Mouse (Mus musculus) intestine, embryonic 15.5 days (tissue): ENCODE results near the gene Slc39a11. TPM values are rescaled to one million over a fixed set of nuclear protein-coding genes. Genes with fewer than 3 reads are reported as not detected.
A peak's percentile ranks its signal among the peaks of the same experiment; 100 is the strongest.
"Not testable (repeated sequence)": the region's sequence is repeated elsewhere in the genome, so short reads cannot be mapped to it uniquely, and the experiment has no call there.

ENCODE experiments used
- ATAC-seq: fragments of 200-750 bp; cut with Nextera tagmentation; 2 replicates; pipeline ENCODE4 v1.8.0; 2017; ENCODE audit warnings: moderate TSS enrichment, moderate library complexity
- H3K27ac ChIP-seq: fragments of 300-500 bp; sonication (generic); 2 replicates; pipeline ENCODE4 v1.5.1; 2015; ENCODE audit warnings: mild to moderate bottlenecking, inconsistent platforms
- H3K27me3 ChIP-seq: fragments of 300-500 bp; sonication (generic); replicated peaks from 2 replicates; pipeline ENCODE4 v1.6.1; 2015; ENCODE audit warnings: inconsistent platforms
- H3K36me3 ChIP-seq: fragments of 300-500 bp; sonication (generic); 2 replicates; pipeline ENCODE4 v1.6.1; 2015; ENCODE audit warnings: inconsistent platforms
- H3K4me1 ChIP-seq: fragments of 300-500 bp; sonication (generic); replicated peaks from 2 replicates; pipeline ENCODE4 v1.6.1; 2015; ENCODE audit warnings: inconsistent platforms
- H3K4me2 ChIP-seq: fragments of 300-500 bp; sonication (generic); replicated peaks from 2 replicates; pipeline ENCODE4 v1.6.1; 2015; ENCODE audit warnings: mild to moderate bottlenecking, inconsistent platforms
- H3K4me3 ChIP-seq: fragments of 300-500 bp; sonication (generic); replicated peaks from 2 replicates; pipeline ENCODE4 v1.5.1; 2015; ENCODE audit warnings: inconsistent platforms
- H3K9ac ChIP-seq: fragments of 300-500 bp; sonication (generic); 2 replicates; pipeline ENCODE4 v1.6.1; 2015; ENCODE audit warnings: inconsistent platforms
- H3K9me3 ChIP-seq: fragments of 300-500 bp; sonication (generic); 2 replicates; pipeline ENCODE4 v1.6.1; 2016; ENCODE audit warnings: inconsistent platforms
- WGBS: fragments of 180-500 bp; shearing (Covaris S2); methylation state at CpG from one replicate; pipeline ENCODE4 v1.1.7; 2015; 5-methylcytosine and 5-hydroxymethylcytosine counted together
- polyA plus RNA-seq: library from polyadenylated mRNA; unstranded; fragments of >200 nt; fragmentation: Nextera tagmentation; extraction: Ambion mirVana; gene quantifications from 2 replicates; pipeline ENCODE4 v1.2.1, GENCODE M21; 2015

Slc39a11 gene
- polyA plus RNA-seq, 1 experiment from 2014 or later, result 40.8 TPM

DNA sequence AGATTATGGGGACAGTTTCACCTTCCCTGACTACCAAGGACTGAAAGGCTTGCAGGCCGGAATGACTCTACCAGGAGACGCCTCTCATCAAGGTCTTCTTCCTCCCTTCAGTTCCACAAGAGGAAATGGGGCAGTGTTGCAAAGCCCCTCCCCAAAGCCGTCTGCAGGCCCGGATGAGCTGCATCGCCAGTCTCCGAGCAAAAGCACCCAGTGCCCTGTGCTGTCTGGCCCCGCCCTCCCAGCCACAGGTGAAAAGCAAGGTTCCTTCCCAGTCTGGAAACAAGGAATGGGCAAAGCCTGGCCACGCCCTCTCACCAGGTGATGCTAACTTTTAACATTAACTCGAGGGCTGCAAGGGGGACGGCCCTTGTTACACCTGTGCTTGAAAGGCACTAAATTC is 16.8 kb upstream of the Slc39a11 start:
- peaks cover 17% of the 10 kb centered on the region for H3K4me1 ChIP-seq
- H3K4me2 ChIP-seq, result peak overlapping the region; percentile 34
- no peak overlapping the region for H3K9ac ChIP-seq
- 32% methylated on average over 10 of the region's 10 CpGs for WGBS
- peak overlapping the region; percentile 72 for H3K27ac ChIP-seq
- H3K4me3 ChIP-seq, result no peak overlapping the region
- H3K27me3 ChIP-seq, result no peaks in the 10 kb centered on the region
- peak; percentile 81 for ATAC-seq
- no peaks in the 10 kb centered on the region for H3K9me3 ChIP-seq
- peaks cover 12% of the 10 kb centered on the region for H3K36me3 ChIP-seq

DNA sequence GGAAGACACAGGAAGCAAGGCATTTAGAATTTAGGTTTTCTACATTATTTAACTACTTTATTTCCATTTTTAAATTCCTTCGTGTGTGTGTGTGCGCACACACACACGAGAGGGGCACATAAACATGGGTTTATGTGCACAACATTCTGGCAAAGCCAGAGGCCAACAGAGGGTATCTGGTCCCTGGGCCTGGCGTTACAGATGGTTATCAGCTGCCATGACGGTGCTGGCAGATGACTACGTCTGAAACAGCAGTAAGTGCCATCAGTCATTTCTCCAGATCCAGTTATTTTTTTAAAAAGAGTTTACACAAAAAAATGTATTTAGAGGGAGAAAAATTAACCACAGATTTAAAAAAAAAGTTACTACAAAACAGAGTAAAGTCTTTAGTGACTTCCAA is 16.3 kb upstream of the Slc39a11 start:
- H3K9ac ChIP-seq, result no peak overlapping the region
- 60% methylated on average over 6 of the region's 6 CpGs for WGBS
- H3K4me3 ChIP-seq, result no peak overlapping the region
- peaks cover 17% of the 10 kb centered on the region for H3K4me1 ChIP-seq
- no peaks in the 10 kb centered on the region for H3K27me3 ChIP-seq
- no peak for ATAC-seq
- H3K27ac ChIP-seq, result peak overlapping the region; percentile 72; the same call in 1 of the 2 replicates
- H3K9me3 ChIP-seq, result no peaks in the 10 kb centered on the region
- no peak overlapping the region for H3K4me2 ChIP-seq
- H3K36me3 ChIP-seq, result peaks cover 13% of the 10 kb centered on the region

DNA sequence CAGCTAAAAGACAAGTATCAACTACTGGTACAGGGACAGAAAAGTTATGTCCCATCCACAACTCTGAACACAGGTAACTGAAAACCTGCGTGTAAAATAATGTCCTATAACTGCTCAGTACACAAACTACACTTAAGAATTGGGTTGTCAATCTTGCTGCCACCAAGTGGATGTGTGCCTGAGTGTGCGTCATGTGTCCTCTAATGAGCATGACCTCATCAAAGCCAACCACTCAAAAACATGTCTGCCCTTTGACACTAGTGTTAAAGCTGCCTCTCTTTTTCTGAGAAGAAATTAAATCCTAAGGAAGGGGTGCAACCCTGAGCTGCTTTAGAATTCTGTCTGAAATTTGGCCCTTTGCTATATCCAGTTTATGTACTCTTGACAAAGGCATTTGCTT is 14.4 kb upstream of the Slc39a11 start:
- WGBS, result 87% methylated on average over 2 of the region's 2 CpGs
- H3K9ac ChIP-seq, result no peak overlapping the region
- H3K4me3 ChIP-seq, result no peak overlapping the region
- no peak overlapping the region for H3K4me2 ChIP-seq
- peaks cover 17% of the 10 kb centered on the region for H3K4me1 ChIP-seq
- no peaks in the 10 kb centered on the region for H3K9me3 ChIP-seq
- no peak for ATAC-seq
- H3K36me3 ChIP-seq, result peaks cover 22% of the 10 kb centered on the region
- H3K27ac ChIP-seq, result no peak overlapping the region
- H3K27me3 ChIP-seq, result no peaks in the 10 kb centered on the region

- peaks cover 41% of the 10 kb centered on the region for H3K36me3 ChIP-seq
- peaks cover 4% of the 10 kb centered on the region for H3K4me1 ChIP-seq
- no peak overlapping the region for H3K4me2 ChIP-seq
- H3K4me3 ChIP-seq, result no peak overlapping the region
- H3K9me3 ChIP-seq, result no peaks in the 10 kb centered on the region
- WGBS, result 88% methylated on average over 18 of the region's 18 CpGs
- no peaks in the 10 kb centered on the region for H3K27me3 ChIP-seq
- no peak overlapping the region for H3K9ac ChIP-seq
- H3K27ac ChIP-seq, result no peak overlapping the region
- ATAC-seq, result no peak
These were observed 12.0 kb upstream of the Slc39a11 start for GRCm38 (mm10) chr11:113661835-113662351.

DNA sequence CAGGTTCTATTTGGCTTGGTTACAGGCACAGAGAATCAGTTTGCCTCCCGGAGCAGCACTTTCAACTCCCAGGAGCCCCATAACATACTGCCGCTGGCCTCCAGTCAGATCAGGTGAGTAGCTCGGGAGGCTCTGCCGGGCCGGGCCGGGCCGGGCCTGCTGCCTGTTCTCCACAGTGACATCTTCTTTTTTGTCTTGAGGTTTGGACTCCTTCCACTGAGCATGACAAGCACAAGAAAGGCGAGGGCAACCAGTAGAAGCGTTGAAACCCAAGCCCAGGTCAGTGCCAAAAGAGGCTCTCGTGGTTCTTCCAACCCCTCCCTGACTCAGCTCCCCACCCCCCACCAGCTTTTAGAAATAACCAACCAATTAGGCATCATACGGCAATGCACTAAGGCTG is 11.1 kb upstream of the Slc39a11 start:
- no peak overlapping the region for H3K9ac ChIP-seq
- H3K4me3 ChIP-seq, result no peak overlapping the region
- H3K4me2 ChIP-seq, result no peak overlapping the region
- H3K36me3 ChIP-seq, result peaks cover 51% of the 10 kb centered on the region
- no peaks in the 10 kb centered on the region for H3K9me3 ChIP-seq
- H3K4me1 ChIP-seq, result no peaks in the 10 kb centered on the region
- H3K27me3 ChIP-seq, result no peaks in the 10 kb centered on the region
- WGBS, result 94% methylated on average over 11 of the region's 11 CpGs
- no peak for ATAC-seq
- no peak overlapping the region for H3K27ac ChIP-seq

- ATAC-seq, result not testable (repeated sequence)
These were observed 10.3 kb upstream of the Slc39a11 start for GRCm38 (mm10) chr11:113660213-113660612.

GRCm38 (mm10) chr11:113658763-113659162 is 8.9 kb upstream of the Slc39a11 start:
- H3K9ac ChIP-seq, result no peak overlapping the region
- WGBS, result 72% methylated on average over 4 of the region's 4 CpGs
- no peaks in the 10 kb centered on the region for H3K9me3 ChIP-seq
- no peak overlapping the region for H3K27ac ChIP-seq
- no peak overlapping the region for H3K4me2 ChIP-seq
- H3K36me3 ChIP-seq, result peaks cover 60% of the 10 kb centered on the region
- no peak overlapping the region for H3K4me3 ChIP-seq
- no peaks in the 10 kb centered on the region for H3K4me1 ChIP-seq
- no peaks in the 10 kb centered on the region for H3K27me3 ChIP-seq
- no peak for ATAC-seq

More at GRCm38 (mm10) chr11:113660213-113660612, 10.3 kb upstream of the Slc39a11 start:
- not testable (repeated sequence) for H3K4me3 ChIP-seq, H3K27me3 ChIP-seq, H3K4me2 ChIP-seq, H3K9ac ChIP-seq, H3K4me1 ChIP-seq, H3K9me3 ChIP-seq, H3K27ac ChIP-seq
- WGBS, result 95% methylated on average over 3 of the region's 3 CpGs
- H3K36me3 ChIP-seq, result peaks cover 54% of the 10 kb centered on the region

DNA sequence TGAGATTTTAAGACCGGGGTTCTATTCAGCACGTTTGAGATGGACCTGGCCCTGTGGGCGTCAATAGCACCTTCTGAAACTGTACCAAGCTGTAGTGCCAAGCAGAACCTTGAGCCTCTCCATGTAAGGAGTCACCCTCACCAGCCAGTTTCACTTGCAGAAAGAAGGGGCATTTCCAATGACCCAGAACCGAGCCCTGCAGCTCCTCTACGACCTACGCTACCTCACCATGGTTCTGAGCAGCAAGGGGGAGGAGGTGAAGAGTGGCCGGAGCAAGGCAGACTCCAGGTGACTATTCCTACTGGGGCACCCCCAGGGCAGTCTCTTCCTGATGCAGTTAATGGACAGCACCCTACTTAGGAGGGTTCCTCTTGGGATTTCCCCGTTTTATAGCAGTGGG is 8.4 kb upstream of the Slc39a11 start:
- Histone ChIP-seq H3K4me3 (no peak overlapping the region), H3K9me3 (no peaks in the 10 kb centered on the region), H3K9ac (no peak overlapping the region), H3K27ac (no peak overlapping the region), H3K4me2 (no peak overlapping the region), H3K27me3 (no peaks in the 10 kb centered on the region), H3K36me3 (peaks cover 64% of the 10 kb centered on the region), H3K4me1 (no peaks in the 10 kb centered on the region)
- 85% methylated on average over 8 of the region's 8 CpGs for WGBS
- ATAC-seq, result no peak

- Histone ChIP-seq H3K4me1 (no peaks in the 10 kb centered on the region), H3K36me3 (peaks cover 72% of the 10 kb centered on the region), H3K9me3 (no peaks in the 10 kb centered on the region), H3K27me3 (no peaks in the 10 kb centered on the region), H3K9ac (no peak overlapping the region), H3K4me3 (no peak overlapping the region), H3K4me2 (no peak overlapping the region), H3K27ac (no peak overlapping the region)
- no peak for ATAC-seq
- 50% methylated on average over 4 of the region's 4 CpGs for WGBS
These were observed 7.3 kb upstream of the Slc39a11 start for GRCm38 (mm10) chr11:113657221-113657620.

DNA sequence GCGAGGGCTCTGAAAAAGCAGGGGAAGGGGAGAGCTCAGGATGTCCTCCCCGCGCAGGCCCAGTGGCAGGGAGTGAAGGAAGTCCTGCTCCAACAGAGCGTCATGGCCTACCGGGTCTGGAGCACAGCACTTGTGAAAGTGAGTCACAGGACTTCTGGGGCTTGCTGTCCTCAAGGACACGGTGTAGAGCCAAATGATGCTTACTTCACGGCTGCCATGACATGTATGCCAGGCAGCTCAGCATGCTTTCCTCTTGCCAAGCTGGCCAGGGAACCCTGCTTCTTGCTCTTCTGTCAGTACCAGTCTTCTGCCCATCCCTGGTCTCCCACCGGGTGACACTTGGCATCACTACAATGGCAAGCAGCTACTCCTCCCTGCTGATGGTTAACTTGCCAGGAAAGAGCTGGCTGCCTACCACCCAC is 6.6 kb upstream of the Slc39a11 start:
- no peak overlapping the region for H3K4me2 ChIP-seq
- peaks cover 68% of the 10 kb centered on the region for H3K36me3 ChIP-seq
- H3K27ac ChIP-seq, result no peak overlapping the region
- H3K9ac ChIP-seq, result no peak overlapping the region
- no peaks in the 10 kb centered on the region for H3K9me3 ChIP-seq
- WGBS, result 92% methylated on average over 8 of the region's 8 CpGs
- ATAC-seq, result no peak
- H3K27me3 ChIP-seq, result no peaks in the 10 kb centered on the region
- H3K4me3 ChIP-seq, result no peak overlapping the region
- H3K4me1 ChIP-seq, result no peaks in the 10 kb centered on the region

GRCm38 (mm10) chr11:113654561-113655270 is 4.8 kb upstream of the Slc39a11 start:
- H3K9me3 ChIP-seq, result no peaks in the 10 kb centered on the region
- no peak for ATAC-seq

GRCm38 (mm10) chr11:113654105-113654504 is 4.2 kb upstream of the Slc39a11 start:
- 92% methylated on average over 15 of the region's 15 CpGs for WGBS
- Histone ChIP-seq H3K27me3 (no peaks in the 10 kb centered on the region), H3K9me3 (no peaks in the 10 kb centered on the region), H3K36me3 (peaks cover 54% of the 10 kb centered on the region), H3K4me2 (no peak overlapping the region), H3K27ac (no peak overlapping the region), H3K4me1 (peaks cover 10% of the 10 kb centered on the region; the same call in 1 of the 2 replicates), H3K9ac (no peak overlapping the region), H3K4me3 (no peak overlapping the region)
- no peak for ATAC-seq

More at GRCm38 (mm10) chr11:113654561-113655270, 4.8 kb upstream of the Slc39a11 start:
- no peak overlapping the region for H3K27ac ChIP-seq
- no peak overlapping the region for H3K9ac ChIP-seq
- 82% methylated on average over 18 of the region's 18 CpGs for WGBS
- no peak overlapping the region for H3K4me3 ChIP-seq
- H3K36me3 ChIP-seq, result peaks cover 59% of the 10 kb centered on the region
- H3K4me2 ChIP-seq, result no peak overlapping the region
- H3K4me1 ChIP-seq, result peaks cover 10% of the 10 kb centered on the region; the same call in 1 of the 2 replicates
- no peaks in the 10 kb centered on the region for H3K27me3 ChIP-seq

- ATAC-seq, result no peak
- Histone ChIP-seq H3K4me3 (no peak overlapping the region), H3K4me2 (no peak overlapping the region), H3K4me1 (peaks cover 19% of the 10 kb centered on the region), H3K9ac (no peak overlapping the region), H3K36me3 (peaks cover 42% of the 10 kb centered on the region), H3K9me3 (no peaks in the 10 kb centered on the region), H3K27ac (no peak overlapping the region), H3K27me3 (no peaks in the 10 kb centered on the region)
- WGBS, result 91% methylated on average over 6 of the region's 6 CpGs
These were observed 2.6 kb upstream of the Slc39a11 start for GRCm38 (mm10) chr11:113652516-113652915.
